Mouse (Mus musculus) hindbrain, embryonic 14.5 days (tissue): ENCODE data around the gene Cep19. TPM values are rescaled to one million over a fixed set of nuclear protein-coding genes. Genes with fewer than 3 reads are reported as not detected.

ENCODE experiments used
- ATAC-seq: fragments of 200-750 bp; cut with Nextera tagmentation; 2 replicates; pipeline ENCODE4 v1.8.0; 2017; ENCODE audit warnings: moderate number of reproducible peaks, mild to moderate bottlenecking, moderate TSS enrichment, moderate library complexity; ENCODE audit not compliant: low FRiP score
- DNase-seq: peaks from one replicate; pipeline ENCODE4 v3.0.0-alpha.2; 2015; ENCODE audit warnings: low spot score
- H3K27ac ChIP-seq: fragments of 300-500 bp; sonication (generic); 2 replicates; pipeline ENCODE4 v1.5.1; 2014; ENCODE audit warnings: mild to moderate bottlenecking, moderate library complexity
- H3K27me3 ChIP-seq: fragments of 300-500 bp; sonication (generic); 2 replicates; pipeline ENCODE4 v1.6.1; 2014; ENCODE audit warnings: mild to moderate bottlenecking, low read length, mixed read lengths; ENCODE audit not compliant: control insufficient read depth, insufficient read depth
- H3K36me3 ChIP-seq: fragments of 300-500 bp; sonication (generic); replicated peaks from 2 replicates; pipeline ENCODE4 v1.6.1; 2014; ENCODE audit not compliant: control insufficient read depth, insufficient read depth
- H3K4me1 ChIP-seq: fragments of 300-500 bp; sonication (generic); replicated peaks from 2 replicates; pipeline ENCODE4 v1.6.1; 2014; ENCODE audit warnings: antibody characterized with exemption, low read length, mixed read lengths; ENCODE audit not compliant: control insufficient read depth, insufficient read depth
- H3K4me2 ChIP-seq: fragments of 300-500 bp; sonication (generic); replicated peaks from 2 replicates; pipeline ENCODE4 v1.6.1; 2014; ENCODE audit warnings: mild to moderate bottlenecking, moderate library complexity
- H3K4me3 ChIP-seq: fragments of 300-500 bp; sonication (generic); replicated peaks from 2 replicates; pipeline ENCODE4 v1.5.1; 2014; ENCODE audit warnings: mild to moderate bottlenecking, low read length
- H3K9ac ChIP-seq: fragments of 300-500 bp; sonication (generic); 2 replicates; pipeline ENCODE4 v1.6.1; 2014
- H3K9me3 ChIP-seq: fragments of 300-500 bp; sonication (generic); 2 replicates; pipeline ENCODE4 v1.6.1; 2016; ENCODE audit warnings: low read length; ENCODE audit not compliant: control insufficient read depth
- WGBS: fragments of 180-500 bp; shearing (Covaris S2); extraction: QIAGEN DNeasy Blood & Tissue Kit; methylation state at CpG from one replicate; pipeline ENCODE4 v1.1.7; 2014; 5-methylcytosine and 5-hydroxymethylcytosine counted together
- polyA plus RNA-seq: library from polyadenylated mRNA; unstranded; fragments of >200 nt; fragmentation: Nextera tagmentation; extraction: Ambion mirVana; gene quantifications from 2 replicates; pipeline ENCODE4 v1.2.1, GENCODE M21; 2014

Cep19 gene
- polyA plus RNA-seq, 1 experiment from 2014 or later = 50.3 TPM

GRCm38 (mm10) chr16:32115781-32116180 is 16.2 kb downstream of the Cep19 start:
- no peak; the same call in 1 of the 2 replicates for ATAC-seq
- H3K36me3 ChIP-seq = no peaks in the 10 kb centered on the region
- H3K4me2 ChIP-seq = no peak overlapping the region
- no peaks in the 10 kb centered on the region for H3K27me3 ChIP-seq
- no peak overlapping the region for H3K4me3 ChIP-seq
- H3K27ac ChIP-seq = no peak overlapping the region
- H3K9ac ChIP-seq = no peak overlapping the region
- no peaks in the 10 kb centered on the region for H3K9me3 ChIP-seq
- DNase-seq = no peak
- 74% methylated on average over 6 of the region's 6 CpGs for WGBS
- no peaks in the 10 kb centered on the region for H3K4me1 ChIP-seq

GRCm38 (mm10) chr16:32116186-32116585 is 16.6 kb downstream of the Cep19 start:
- Histone ChIP-seq H3K27me3 (no peaks in the 10 kb centered on the region), H3K27ac (no peak overlapping the region), H3K36me3 (no peaks in the 10 kb centered on the region), H3K4me2 (no peak overlapping the region), H3K9me3 (no peaks in the 10 kb centered on the region), H3K4me1 (no peaks in the 10 kb centered on the region), H3K9ac (no peak overlapping the region), H3K4me3 (no peak overlapping the region)
- 66% methylated on average over 5 of the region's 5 CpGs for WGBS
- ATAC-seq (no peak), DNase-seq (no peak)

GRCm38 (mm10) chr16:32120454-32120853 is 20.9 kb downstream of the Cep19 start:
- DNase-seq = no peak
- WGBS = 75% methylated on average over 3 of the region's 3 CpGs
- H3K4me3 ChIP-seq = no peak overlapping the region
- no peaks in the 10 kb centered on the region for H3K27me3 ChIP-seq
- H3K9ac ChIP-seq = no peak overlapping the region
- H3K4me2 ChIP-seq = no peak overlapping the region
- H3K4me1 ChIP-seq = no peaks in the 10 kb centered on the region
- H3K36me3 ChIP-seq = no peaks in the 10 kb centered on the region
- H3K9me3 ChIP-seq = no peaks in the 10 kb centered on the region
- ATAC-seq = no peak
- no peak overlapping the region for H3K27ac ChIP-seq

DNA sequence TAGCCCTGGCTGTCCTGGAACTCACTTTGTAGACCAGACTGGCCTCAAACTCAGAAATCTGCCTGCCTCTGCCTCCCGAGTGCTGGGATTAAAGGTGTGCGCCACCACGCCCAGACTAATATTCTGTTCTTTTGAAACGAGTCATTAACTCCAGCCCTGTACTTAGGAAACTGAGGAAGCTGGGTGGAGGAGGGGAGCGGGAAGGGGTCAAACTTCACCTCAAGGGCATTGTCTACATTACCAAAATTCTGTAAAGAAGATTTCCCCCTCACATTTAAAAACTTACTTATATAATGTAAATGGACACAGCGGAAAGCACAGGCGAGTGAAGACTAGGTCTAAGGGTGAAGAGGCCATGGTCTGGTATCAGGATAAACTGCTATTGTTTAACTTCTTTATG is 24.4 kb downstream of the Cep19 start:
- no peak for ATAC-seq
- H3K4me2 ChIP-seq = no peak overlapping the region
- H3K9ac ChIP-seq = no peak overlapping the region
- H3K4me3 ChIP-seq = no peak overlapping the region
- H3K27me3 ChIP-seq = no peaks in the 10 kb centered on the region
- H3K27ac ChIP-seq = no peak overlapping the region
- WGBS = 92% methylated on average over 7 of the region's 7 CpGs
- H3K36me3 ChIP-seq = no peaks in the 10 kb centered on the region
- H3K9me3 ChIP-seq = no peaks in the 10 kb centered on the region
- H3K4me1 ChIP-seq = no peaks in the 10 kb centered on the region
- DNase-seq = no peak

DNA sequence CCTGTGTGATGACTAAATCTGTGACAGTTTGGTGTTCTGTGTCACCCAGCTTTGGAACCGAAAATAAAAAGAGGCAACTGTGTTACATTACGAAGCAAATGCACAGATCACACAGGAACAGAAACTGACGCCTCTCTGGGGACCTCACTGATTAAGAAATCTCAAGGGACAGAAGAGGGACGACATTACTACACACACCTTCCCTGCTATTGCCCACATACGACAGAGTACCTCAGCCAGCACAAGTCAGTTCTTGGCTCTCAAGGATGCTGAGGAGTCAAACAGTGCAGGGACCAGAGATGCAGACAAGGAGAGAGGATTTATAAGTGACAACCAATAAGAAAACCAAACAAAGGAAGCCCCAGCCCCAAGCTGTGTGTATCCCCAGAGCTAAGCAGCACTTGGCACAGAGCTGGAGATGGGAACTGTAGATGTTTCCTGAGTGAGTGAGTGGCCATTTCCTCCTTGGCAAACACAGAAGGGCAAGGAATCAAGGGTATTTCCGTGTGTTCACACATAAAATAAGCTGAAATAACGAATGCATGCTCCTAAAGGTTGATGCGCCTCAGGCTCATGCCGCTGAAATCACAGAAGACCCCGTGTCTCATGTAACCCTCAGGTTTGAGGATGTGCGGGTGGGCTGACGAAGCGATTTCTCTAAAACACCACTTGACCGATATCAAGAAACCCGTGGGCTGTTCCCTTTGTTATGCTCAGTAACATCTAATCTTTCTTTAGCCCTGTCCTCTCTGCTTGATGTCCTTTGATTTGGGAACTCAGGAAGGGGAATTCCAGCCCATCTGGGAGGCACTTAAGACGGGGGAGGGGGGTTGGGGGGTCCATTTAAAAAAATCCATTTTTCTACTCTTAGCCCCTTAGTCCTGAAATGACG is 25.1 kb downstream of the Cep19 start:
- H3K4me1 ChIP-seq = no peaks in the 10 kb centered on the region
- H3K4me2 ChIP-seq = no peak overlapping the region
- no peaks in the 10 kb centered on the region for H3K36me3 ChIP-seq
- H3K4me3 ChIP-seq = no peak overlapping the region
- no peaks in the 10 kb centered on the region for H3K27me3 ChIP-seq
- no peak overlapping the region for H3K9ac ChIP-seq
- 73% methylated on average over 17 of the region's 17 CpGs for WGBS
- DNase-seq (no peak), ATAC-seq (no peak)
- no peak overlapping the region for H3K27ac ChIP-seq
- no peaks in the 10 kb centered on the region for H3K9me3 ChIP-seq

- Histone ChIP-seq H3K36me3 (no peaks in the 10 kb centered on the region), H3K4me1 (no peaks in the 10 kb centered on the region), H3K27me3 (no peaks in the 10 kb centered on the region), H3K27ac (no peak overlapping the region), H3K4me3 (no peak overlapping the region), H3K4me2 (no peak overlapping the region), H3K9ac (no peak overlapping the region), H3K9me3 (no peaks in the 10 kb centered on the region)
- no peak for ATAC-seq
- 96% methylated on average over 3 of the region's 3 CpGs for WGBS
- no peak for DNase-seq
Observed at GRCm38 (mm10) chr16:32125364-32125763, 25.8 kb downstream of the Cep19 start.

- Histone ChIP-seq H3K4me1 (no peaks in the 10 kb centered on the region), H3K27ac (no peak overlapping the region), H3K9ac (no peak overlapping the region), H3K4me3 (no peak overlapping the region), H3K27me3 (no peaks in the 10 kb centered on the region), H3K4me2 (no peak overlapping the region), H3K9me3 (no peaks in the 10 kb centered on the region), H3K36me3 (no peaks in the 10 kb centered on the region)
- ATAC-seq (no peak), DNase-seq (no peak)
- 91% methylated on average over 4 of the region's 4 CpGs for WGBS
Observed at GRCm38 (mm10) chr16:32127046-32127445, 27.4 kb downstream of the Cep19 start.

DNA sequence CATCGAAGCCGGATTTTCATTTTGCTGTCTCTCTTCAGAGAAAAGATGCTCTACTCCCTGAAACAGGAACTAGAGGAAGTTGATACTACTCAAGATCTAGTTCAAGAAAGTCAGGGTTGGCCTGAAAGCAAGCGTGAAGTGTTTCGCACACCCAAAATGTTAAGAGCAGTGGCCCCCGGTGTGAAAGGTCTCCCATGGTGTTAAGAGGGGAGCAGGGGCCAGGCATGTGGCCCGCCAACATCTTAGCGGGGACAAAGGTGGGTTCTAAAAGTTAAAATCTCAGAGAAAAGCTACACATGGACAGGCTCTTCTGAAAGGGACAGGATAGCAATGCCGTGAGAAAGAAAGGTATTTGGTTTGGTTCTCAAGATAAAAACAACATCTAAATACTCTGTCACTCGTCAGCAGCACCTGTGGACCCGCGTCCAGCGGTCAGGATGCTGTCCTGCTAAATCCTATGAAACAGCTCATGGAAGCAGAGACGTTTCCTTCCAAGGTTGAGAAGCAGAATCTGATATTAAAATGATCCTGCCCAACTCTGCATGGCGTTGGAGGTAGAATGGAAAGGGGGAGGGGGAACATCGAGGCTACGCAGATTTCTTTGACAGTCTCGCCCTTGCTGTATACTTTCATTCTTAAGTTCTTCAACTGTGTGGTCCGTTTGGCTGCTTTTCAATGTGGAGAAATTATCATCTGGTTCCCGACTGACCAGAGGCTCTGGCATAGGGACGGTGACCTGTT is 30.0 kb downstream of the Cep19 start:
- ATAC-seq (no peak), DNase-seq (no peak)
- H3K36me3 ChIP-seq = no peaks in the 10 kb centered on the region
- no peaks in the 10 kb centered on the region for H3K9me3 ChIP-seq
- H3K4me2 ChIP-seq = no peak overlapping the region
- H3K27ac ChIP-seq = no peak overlapping the region
- no peak overlapping the region for H3K9ac ChIP-seq
- H3K27me3 ChIP-seq = no peaks in the 10 kb centered on the region
- H3K4me1 ChIP-seq = no peaks in the 10 kb centered on the region
- H3K4me3 ChIP-seq = no peak overlapping the region
- WGBS = 86% methylated on average over 20 of the region's 20 CpGs

- no peaks in the 10 kb centered on the region for H3K4me1 ChIP-seq
- 77% methylated on average over 16 of the region's 16 CpGs for WGBS
- H3K9ac ChIP-seq = no peak overlapping the region
- no peaks in the 10 kb centered on the region for H3K9me3 ChIP-seq
- no peak overlapping the region for H3K4me3 ChIP-seq
- no peak for ATAC-seq
- H3K27me3 ChIP-seq = no peaks in the 10 kb centered on the region
- no peak overlapping the region for H3K4me2 ChIP-seq
- H3K27ac ChIP-seq = no peak overlapping the region
- no peak for DNase-seq
- H3K36me3 ChIP-seq = no peaks in the 10 kb centered on the region
Observed at GRCm38 (mm10) chr16:32130190-32130826, 30.7 kb downstream of the Cep19 start.
